Mouse (Mus musculus) granulocyte monocyte progenitor cell, adult 5-6 weeks (primary cell): ENCODE data around the gene Ubqln4. TPM values are rescaled to one million over a fixed set of nuclear protein-coding genes. Genes with fewer than 3 reads are reported as not detected.

Source experiments
- ATAC-seq: replicated peaks from 2 replicates; pipeline ENCODE4 v1.8.0; 2016; ENCODE audit warnings: mild to moderate bottlenecking, moderate TSS enrichment, inconsistent platforms; ENCODE audit not compliant: poor library complexity, severe bottlenecking
- total RNA-seq, 2 experiments: library from RNA; stranded (forward) in 1 of 2; stranded (reverse) in 1 of 2; fragments of 200-712, 200-1000 nt in 1 of 2; fragments of >200 nt in 1 of 2; fragmentation: Nextera tagmentation in 1 of 2; gene quantifications; 2 replicates each; pipeline ENCODE4 v1.2.3; 2014 to 2017

Gene Ubqln4
- total RNA-seq, 2 experiments from 2014 or later = 37.9 to 64.7 TPM

DNA sequence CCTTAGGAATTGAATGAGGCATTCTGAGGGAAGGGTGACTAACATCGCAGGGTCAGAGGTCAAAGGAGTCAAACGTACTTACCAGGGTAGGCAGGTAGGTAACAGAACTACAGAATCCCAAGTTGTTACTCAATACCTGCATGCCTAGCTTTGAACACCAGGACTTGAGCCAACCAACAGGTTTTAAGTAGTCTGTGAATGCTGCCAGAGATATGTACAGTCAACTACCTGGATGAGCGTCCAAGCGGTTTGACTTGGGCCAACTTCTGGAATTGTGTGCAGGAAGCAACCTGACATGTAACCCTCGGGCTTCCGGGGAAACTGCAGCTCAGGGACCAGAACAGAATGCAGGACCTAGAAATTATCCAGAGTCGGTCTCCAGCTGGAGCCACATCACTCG, 30.5 kb upstream of the Ubqln4 start:
- no peak for ATAC-seq

DNA sequence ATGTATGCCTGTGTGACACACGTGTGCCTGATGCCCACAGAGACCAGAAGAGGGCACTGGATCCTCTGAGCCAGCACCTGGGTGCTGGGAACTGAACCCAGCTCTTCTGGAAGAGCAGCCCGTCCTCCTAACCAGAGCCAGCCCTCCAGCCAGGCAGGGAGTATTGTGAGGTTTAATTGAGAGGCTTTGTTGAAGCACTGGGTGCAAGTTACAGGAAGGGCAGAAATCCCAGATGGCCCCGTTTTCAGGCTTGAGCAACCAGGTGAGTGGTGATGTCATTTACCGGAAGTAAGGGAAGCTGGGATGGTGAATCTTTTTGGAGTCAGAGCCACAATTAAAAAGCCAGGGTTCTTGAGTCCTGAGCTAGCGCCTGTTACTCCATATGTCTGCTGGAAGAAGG, 28.5 kb upstream of the Ubqln4 start:
- ATAC-seq = no peak

DNA sequence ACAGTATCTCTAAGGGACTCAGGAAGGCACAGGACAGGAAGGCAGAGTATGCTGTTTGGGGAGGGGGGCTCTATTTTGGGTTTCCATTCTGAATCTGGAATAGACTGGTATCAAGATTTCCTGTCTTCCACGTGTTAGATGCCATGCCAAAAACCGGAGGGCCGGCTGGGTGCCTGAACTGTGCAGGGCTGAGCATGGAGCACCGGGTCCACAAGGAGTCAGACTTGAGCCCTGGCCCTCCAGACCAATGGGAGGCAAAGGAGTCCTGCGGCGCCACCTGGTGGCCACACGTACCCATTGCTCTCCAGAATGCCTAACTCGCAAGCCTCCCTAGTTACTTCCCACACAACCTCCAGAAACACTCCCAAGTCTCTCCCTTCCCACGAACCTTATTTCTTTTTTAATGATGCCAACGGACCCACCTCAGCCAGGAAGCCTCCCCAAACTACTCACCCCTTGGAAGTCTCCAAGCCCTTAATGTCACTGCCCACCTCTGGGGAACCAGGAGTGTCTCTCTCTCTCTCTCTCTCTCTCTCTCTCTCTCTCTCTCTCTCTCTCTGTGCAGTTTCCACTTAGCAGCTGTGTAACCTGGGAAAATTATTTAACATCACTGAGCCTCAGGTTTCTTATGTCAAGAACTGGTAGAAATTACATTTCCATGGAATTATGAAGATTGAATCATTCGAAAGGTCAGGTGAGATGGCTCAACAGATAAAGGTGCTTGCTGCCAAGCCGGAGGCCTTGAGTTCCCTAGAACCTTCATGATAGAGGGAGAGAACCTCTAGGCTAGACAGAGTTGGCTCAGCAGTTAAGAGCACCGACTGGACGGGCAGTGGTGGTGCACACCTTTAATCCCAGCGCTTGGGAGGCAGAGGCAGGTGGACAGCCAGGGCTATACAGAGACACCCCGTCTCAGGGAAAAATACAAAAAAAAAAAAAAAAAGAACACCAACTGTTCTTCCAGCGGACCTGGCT, 27.1 kb upstream of the Ubqln4 start:
- peak; percentile 80 for ATAC-seq

GRCm38 (mm10) chr3:88527565-88527964, 26.0 kb upstream of the Ubqln4 start:
- ATAC-seq = no peak

DNA sequence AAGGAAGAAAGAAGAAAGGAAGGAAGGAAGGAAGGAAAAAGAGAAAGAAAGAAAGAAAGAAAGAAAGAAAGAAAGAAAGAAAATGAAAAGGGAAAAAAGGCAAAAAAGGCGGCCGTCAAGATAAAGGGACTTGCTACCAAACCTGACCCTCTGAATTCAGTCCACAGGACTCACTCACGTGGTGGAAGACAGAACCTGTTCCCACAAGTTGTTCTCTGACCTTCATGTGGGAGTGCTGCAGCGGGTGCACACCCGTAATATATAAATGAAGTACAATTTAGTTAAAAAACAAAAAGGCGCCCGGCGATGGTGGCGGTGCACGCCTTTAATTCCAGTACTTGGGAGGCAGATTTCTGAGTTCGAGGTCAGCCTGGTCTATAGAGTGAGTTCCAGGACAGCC, 24.9 kb upstream of the Ubqln4 start:
- ATAC-seq = no peak

DNA sequence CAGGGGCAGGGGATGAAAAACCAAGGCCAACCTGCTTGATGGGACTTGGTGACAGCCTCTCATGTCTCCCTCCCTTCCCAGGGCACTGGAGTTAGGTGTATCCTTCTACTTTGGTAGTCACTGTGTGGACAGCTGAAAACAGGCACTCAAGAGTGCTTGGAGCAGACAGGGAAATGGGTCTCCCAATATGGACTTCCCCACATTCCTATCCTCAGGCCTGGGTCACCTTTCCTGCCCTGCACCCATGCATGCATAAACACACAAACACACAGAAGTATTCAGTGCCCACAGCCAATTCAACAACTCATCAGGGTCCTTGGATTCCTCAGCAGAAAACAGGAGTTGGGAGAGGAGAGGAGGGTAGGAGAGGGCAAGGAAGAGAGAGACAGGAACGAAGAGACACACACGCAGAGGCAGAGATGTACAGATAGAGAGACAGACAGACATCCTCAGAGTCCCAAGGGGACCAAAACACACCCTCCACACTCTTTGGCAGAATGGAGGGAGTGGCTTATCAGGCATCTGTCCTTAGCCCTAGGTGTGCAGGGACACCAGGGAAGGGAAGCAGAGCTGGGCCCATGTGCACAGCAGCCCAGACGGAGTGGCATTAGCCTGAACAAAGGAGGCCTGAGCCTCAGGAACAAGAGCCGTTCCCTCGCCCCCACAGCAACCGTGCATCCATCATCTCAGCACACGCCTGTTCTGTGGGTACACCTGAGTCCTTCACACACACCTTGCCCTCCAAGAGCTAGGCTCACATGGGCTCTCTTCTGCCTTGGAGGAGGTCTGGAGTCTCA, 24.2 kb upstream of the Ubqln4 start:
- ATAC-seq = no peak

GRCm38 (mm10) chr3:88530082-88530864, 23.3 kb upstream of the Ubqln4 start:
- no peak for ATAC-seq

GRCm38 (mm10) chr3:88531348-88532298, 21.9 kb upstream of the Ubqln4 start:
- ATAC-seq = peak; percentile 58

DNA sequence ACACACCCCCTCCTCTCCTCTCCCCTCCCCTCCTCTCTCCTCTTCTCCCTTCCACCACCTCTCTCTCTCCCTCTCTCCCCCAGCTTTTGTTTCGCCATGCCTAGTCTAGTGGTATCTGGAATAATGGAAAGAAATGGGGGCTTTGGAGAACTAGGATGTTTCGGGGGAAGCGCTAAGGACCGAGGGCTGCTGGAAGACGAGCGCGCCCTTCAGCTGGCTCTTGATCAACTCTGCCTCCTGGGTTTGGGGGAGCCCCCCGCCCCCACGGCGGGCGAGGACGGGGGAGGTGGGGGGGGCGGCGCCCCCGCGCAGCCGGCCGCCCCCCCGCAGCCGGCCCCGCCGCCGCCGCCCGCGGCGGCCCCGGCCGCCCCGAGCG, 21.3 kb upstream of the Ubqln4 start, which contains the start of gene Mex3a:
Gene Mex3a (plus strand): TSS at position 97 of the 376 bp plus-strand sequence.
- ATAC-seq = no peak

DNA sequence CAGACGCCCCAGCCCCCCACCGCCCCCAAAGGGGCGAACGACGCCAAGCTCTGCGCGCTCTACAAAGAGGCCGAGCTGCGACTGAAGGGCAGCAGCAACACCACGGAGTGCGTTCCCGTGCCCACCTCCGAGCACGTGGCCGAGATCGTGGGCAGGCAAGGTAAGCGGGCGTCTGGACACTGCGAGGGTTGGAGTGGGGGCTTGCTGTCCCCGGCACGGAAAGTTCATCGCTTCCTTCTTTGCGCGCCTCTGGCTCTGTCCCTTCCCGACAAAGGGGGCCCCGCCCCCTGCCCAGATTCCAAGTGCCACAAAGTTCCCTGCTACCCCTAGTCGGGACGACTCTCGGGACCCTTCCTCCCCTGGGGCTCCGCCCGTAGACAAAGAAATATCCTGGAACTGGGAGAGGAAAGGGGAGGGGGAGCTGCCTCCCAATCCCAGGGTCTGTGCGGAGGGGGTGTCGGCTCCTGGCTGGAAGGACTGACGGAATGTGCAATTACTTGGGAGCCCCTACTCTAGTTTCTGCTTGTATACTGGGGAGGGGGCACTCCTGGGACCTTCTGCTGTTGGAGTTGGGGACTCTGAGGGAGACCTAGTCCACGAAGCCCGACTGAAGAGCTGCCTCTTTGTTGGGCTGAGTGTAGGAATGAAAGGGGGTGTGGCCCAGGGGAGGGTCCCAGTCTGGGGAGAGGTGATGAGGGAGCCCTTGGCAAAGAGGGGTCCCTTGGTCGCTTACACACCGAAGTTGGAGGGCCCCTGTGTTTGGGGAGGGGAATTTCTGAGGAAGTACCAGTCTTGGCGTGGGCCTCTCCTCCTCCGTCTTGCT, 20.7 kb upstream of the Ubqln4 start:
- 0 out of 2 replicates have a peak, but pooled peaks have one; percentile 2 for ATAC-seq

DNA sequence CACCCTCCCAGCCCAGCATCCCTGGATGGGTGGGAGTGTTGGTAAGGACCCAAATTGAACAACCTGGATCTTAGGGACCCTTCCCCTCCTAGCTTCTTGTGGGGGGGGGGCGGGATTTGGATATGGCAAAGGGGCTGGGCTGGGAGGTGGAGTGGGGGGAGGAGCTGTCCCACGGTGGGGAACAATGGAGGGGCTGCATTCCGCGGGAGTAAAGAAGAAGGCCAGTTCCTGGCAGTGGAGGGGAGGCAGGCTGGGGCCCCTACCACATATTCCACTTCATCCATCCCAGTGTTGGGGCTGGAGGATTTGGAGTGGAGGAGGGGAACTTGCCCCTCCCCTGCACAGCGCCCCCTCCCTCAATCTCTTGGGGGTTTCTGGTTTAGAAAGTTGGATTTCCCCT, 19.9 kb upstream of the Ubqln4 start:
- ATAC-seq = no peak

DNA sequence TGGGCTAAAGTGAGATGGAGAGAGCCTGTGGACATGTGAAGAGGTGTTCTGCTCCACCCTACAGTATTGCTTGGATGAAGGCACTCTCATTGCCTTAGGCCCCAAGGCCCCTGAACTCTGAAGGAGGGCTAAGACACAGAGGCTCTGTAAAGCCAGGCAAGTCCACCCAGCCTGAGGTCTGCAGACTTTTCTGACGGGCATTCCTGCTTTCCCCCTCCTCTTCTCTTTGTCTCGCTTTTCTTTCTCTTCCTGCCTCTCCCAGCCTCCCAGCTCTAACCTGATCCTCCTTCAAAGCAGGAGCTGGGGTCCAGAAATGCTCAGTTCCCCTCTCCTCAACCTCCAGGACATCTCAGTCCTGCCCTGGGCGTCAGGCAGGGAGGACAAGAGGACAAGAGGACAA, 18.6 kb upstream of the Ubqln4 start:
- no peak for ATAC-seq

DNA sequence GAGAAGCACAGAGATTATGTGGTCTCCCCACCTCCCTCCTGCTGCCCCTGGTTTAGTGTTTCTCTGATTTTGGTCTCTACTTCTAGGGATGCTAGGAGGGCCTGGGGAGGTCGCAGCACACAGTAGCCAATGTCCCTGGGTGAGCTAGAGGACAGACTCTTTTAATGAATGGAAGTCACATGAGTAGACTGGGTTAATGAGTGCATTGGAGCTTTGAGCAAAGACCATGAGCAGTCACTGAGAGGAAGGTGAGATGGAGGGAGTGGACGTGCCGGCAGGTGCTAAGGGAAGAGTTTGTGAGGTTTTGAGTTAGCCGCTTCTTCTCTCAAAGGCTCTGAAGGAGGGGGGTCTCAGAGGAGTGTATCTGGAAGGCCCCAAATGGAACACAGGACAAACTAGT, 18.0 kb upstream of the Ubqln4 start:
- ATAC-seq = no peak

DNA sequence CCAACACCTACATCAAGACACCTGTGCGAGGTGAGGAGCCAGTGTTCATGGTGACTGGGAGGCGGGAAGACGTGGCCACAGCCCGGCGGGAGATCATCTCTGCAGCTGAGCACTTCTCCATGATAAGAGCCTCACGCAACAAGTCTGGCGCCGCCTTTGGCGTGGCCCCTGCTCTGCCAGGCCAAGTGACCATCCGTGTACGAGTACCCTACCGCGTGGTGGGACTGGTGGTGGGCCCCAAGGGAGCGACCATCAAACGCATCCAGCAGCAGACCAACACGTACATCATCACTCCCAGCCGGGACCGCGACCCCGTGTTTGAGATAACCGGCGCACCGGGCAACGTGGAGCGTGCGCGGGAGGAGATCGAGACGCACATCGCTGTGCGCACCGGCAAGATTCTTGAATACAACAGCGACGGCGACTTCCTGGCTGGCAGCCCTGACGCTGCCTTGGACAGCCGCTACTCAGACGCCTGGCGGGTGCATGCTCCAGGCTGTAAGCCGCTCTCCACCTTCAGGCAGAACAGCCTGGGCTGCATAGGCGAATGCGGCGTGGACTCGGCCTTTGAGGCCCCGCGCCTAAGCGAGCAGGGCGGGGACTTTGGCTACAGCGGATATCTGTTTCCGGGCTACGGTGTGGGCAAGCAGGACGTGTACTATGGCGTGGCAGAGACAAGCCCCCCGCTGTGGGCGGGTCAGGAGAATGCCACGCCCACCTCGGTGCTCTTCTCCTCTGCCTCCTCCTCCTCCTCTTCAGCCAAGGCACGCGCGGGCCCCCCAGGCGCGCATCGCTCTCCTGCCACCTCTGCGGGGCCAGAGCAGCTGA, 17.2 kb upstream of the Ubqln4 start:
- peak; percentile 58 for ATAC-seq

GRCm38 (mm10) chr3:88537146-88537545, 16.4 kb upstream of the Ubqln4 start:
- no peak for ATAC-seq

DNA sequence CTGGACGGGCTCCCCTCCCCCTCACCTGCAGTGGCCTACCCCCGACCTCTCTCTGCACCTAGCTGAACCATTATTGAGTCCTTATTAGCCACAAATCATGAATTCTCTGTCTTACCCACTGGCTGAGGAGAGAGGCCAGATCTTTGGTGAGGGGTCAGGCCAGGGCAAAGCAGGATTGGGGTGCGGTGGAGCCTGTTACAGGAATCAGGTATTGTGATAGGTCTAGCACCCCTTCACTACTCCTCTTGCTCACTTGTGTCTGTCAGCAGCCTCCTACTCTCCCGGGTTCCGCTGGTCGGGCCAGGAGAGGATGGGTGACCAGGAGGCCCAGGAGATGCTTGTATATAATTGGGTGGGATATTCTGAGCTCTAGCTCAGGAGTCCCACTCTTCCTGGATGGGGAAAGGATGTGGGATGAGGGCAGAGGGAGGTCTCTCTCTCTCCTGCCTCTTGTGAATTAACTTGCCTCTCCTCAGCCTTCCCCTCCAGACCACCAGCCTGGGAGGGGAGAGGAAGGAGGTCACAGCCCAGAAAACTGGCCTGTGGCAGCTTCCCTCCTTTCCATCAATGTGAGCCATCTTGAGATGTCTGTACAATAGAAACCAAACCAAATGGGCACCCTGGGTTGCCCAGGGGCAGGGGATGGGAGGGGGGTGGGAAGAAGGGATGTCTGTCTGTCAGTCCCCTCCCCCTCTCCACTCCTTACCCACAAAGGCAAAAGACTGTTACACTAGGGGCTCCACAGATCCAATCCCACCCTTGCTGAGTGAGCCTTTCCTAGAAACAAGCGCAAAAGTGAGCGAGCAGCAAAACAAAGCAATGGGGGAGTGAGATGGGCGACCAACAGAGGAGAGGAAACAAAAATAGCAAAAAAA, 15.1 kb upstream of the Ubqln4 start:
- ATAC-seq = no peak

GRCm38 (mm10) chr3:88539397-88539796, 14.2 kb upstream of the Ubqln4 start:
- no peak for ATAC-seq
